Comparison of ENCODE assay signal across 19 mouse cellular contexts in genomic region chr14:58099599-58099998, GRCm38 (mm10). TPM values are rescaled to one million over a fixed set of nuclear protein-coding genes. Genes with fewer than 3 reads are reported as not detected.
DNase-seq lines count a peak whose midpoint lies in the region; ATAC-seq and TF ChIP-seq lines count a peak whose summit lies in the region.
"Had no signal": no experiment of that assay in that cellular context is flagged by ENCODE, and none has a peak within 500 bp of the region (broad histone marks: within the 10 kb centered on the region; RNA-seq: fewer than 3 reads in every experiment).

No protein-coding gene starts in this region.

- no peak overlapping the region for H3K9ac ChIP-seq in hindbrain, postnatal 0 days (replicated peaks; ENCODE audit: low read length)
- H3K9ac ChIP-seq in hindbrain, embryonic 13.5 days = no peak overlapping the region
- H3K9ac ChIP-seq in forebrain, postnatal 0 days = no peak overlapping the region
- H3K9ac ChIP-seq: embryonic facial prominence, embryonic 12.5 days; hindbrain, embryonic 12.5 days; intestine, embryonic 15.5 days; limb, embryonic 12.5 days; liver, embryonic 13.5 days; lung, embryonic 14.5 days had no signal

- DNase-seq in cerebellum, adult 18-20 months = peak; percentile 52
- no peak for DNase-seq in cerebellum, adult 9-10 months
- DNase-seq in hindbrain, postnatal 0 days (ENCODE audit: low spot score) = peak; percentile 63
- peak; percentile 81 to 89 for DNase-seq in cerebellum, postnatal 10 days
- peak; percentile 68 for DNase-seq in forebrain, postnatal 0 days
- no peak for DNase-seq in gastrocnemius, postnatal 25 days
- DNase-seq: kidney, adult 9 months; kidney, postnatal 25 days; liver, embryonic 13.5 days; lung, embryonic 14.5 days; lung, postnatal 4 days; right cerebral cortex, postnatal 25 days; thymus, adult 2 months had no signal

- no peaks in the 10 kb centered on the region for H3K4me1 ChIP-seq in hindbrain, postnatal 0 days (ENCODE audit: insufficient read depth, low read length)
- H3K4me1 ChIP-seq in hindbrain, embryonic 13.5 days (replicated peaks) = peaks cover 12% of the 10 kb centered on the region
- H3K4me1 ChIP-seq in forebrain, postnatal 0 days (ENCODE audit: insufficient read depth) = no peaks in the 10 kb centered on the region
- H3K4me1 ChIP-seq: embryonic facial prominence, embryonic 12.5 days; intestine, embryonic 15.5 days; liver, embryonic 13.5 days had no signal

- ATAC-seq in hindbrain, postnatal 0 days = no peak
- no peak for ATAC-seq in hindbrain, embryonic 13.5 days (ENCODE audit: low FRiP score)
- peak; percentile 69; the same call in 1 of the 2 replicates for ATAC-seq in forebrain, postnatal 0 days
- ATAC-seq: intestine, embryonic 15.5 days had no signal

- no peaks in the 10 kb centered on the region for H3K9me3 ChIP-seq in hindbrain, postnatal 0 days (ENCODE audit: low read length)
- H3K9me3 ChIP-seq in hindbrain, embryonic 13.5 days = no peaks in the 10 kb centered on the region
- H3K9me3 ChIP-seq in forebrain, postnatal 0 days (ENCODE audit: low read length) = no peaks in the 10 kb centered on the region
- H3K9me3 ChIP-seq: embryonic facial prominence, embryonic 12.5 days; heart, embryonic 10.5 days; hindbrain, embryonic 12.5 days; intestine, embryonic 15.5 days; limb, embryonic 12.5 days; liver, embryonic 13.5 days had no signal

- no peak overlapping the region for H3K27ac ChIP-seq in hindbrain, postnatal 0 days
- H3K27ac ChIP-seq in hindbrain, embryonic 13.5 days = no peak overlapping the region
- no peak overlapping the region for H3K27ac ChIP-seq in forebrain, postnatal 0 days (ENCODE audit: low read depth, low read length)
- H3K27ac ChIP-seq: embryonic facial prominence, embryonic 12.5 days; heart, embryonic 10.5 days; hindbrain, embryonic 12.5 days; intestine, embryonic 15.5 days; limb, embryonic 12.5 days; liver, embryonic 13.5 days had no signal

- no peak for TF ChIP-seq CTCF in hindbrain, postnatal 0 days (IDR thresholded peaks at IDR 0.05; ENCODE audit: low read depth)
- no peak for TF ChIP-seq CTCF in forebrain, postnatal 0 days (IDR thresholded peaks at IDR 0.05; ENCODE audit: low read depth)

- no peak overlapping the region for H3K4me2 ChIP-seq in hindbrain, postnatal 0 days (ENCODE audit: low read depth, low read length)
- H3K4me2 ChIP-seq in hindbrain, embryonic 13.5 days = no peak overlapping the region
- H3K4me2 ChIP-seq in forebrain, postnatal 0 days (ENCODE audit: low read depth) = no peak overlapping the region
- H3K4me2 ChIP-seq: embryonic facial prominence, embryonic 12.5 days; hindbrain, embryonic 12.5 days; intestine, embryonic 15.5 days; limb, embryonic 12.5 days; liver, embryonic 13.5 days; lung, embryonic 14.5 days had no signal

- H3K36me3 ChIP-seq in hindbrain, postnatal 0 days (ENCODE audit: insufficient read depth, low read length) = no peaks in the 10 kb centered on the region
- H3K36me3 ChIP-seq in hindbrain, embryonic 13.5 days = no peaks in the 10 kb centered on the region
- no peaks in the 10 kb centered on the region for H3K36me3 ChIP-seq in forebrain, postnatal 0 days (ENCODE audit: insufficient read depth)
- H3K36me3 ChIP-seq: embryonic facial prominence, embryonic 12.5 days; heart, embryonic 10.5 days; hindbrain, embryonic 12.5 days; intestine, embryonic 15.5 days; limb, embryonic 12.5 days; liver, embryonic 13.5 days had no signal

- H3K27me3 ChIP-seq in hindbrain, postnatal 0 days (ENCODE audit: insufficient read depth, low read length) = no peaks in the 10 kb centered on the region
- H3K27me3 ChIP-seq in hindbrain, embryonic 13.5 days = no peaks in the 10 kb centered on the region
- H3K27me3 ChIP-seq in forebrain, postnatal 0 days (ENCODE audit: insufficient read depth, low read length) = no peaks in the 10 kb centered on the region
- H3K27me3 ChIP-seq: embryonic facial prominence, embryonic 12.5 days; intestine, embryonic 15.5 days; liver, embryonic 13.5 days had no signal

- no peak overlapping the region for H3K4me3 ChIP-seq in hindbrain, postnatal 0 days (ENCODE audit: low read length)
- no peak overlapping the region for H3K4me3 ChIP-seq in hindbrain, embryonic 13.5 days
- no peak overlapping the region for H3K4me3 ChIP-seq in forebrain, postnatal 0 days (ENCODE audit: low read depth, low read length)
- H3K4me3 ChIP-seq: embryonic facial prominence, embryonic 12.5 days; heart, embryonic 10.5 days; hindbrain, embryonic 12.5 days; intestine, embryonic 15.5 days; limb, embryonic 12.5 days; liver, embryonic 13.5 days had no signal

- 75% methylated on average over 8 of the region's 8 CpGs for WGBS in hindbrain, postnatal 0 days
- 89% methylated on average over 8 of the region's 8 CpGs for WGBS in hindbrain, embryonic 13.5 days
- 71% methylated on average over 8 of the region's 8 CpGs for WGBS in forebrain, postnatal 0 days

RNA-seq across cellular contexts. Expression of gene Fgf9, which starts 29.3 kb away (rescaled TPM):
- total RNA-seq in hindbrain, postnatal 0 days (2014; rRNA removed) = 10.8 and 12.4 TPM in 2 replicates
- polyA plus RNA-seq in hindbrain, postnatal 0 days (2015; fragmentation: Nextera tagmentation; extraction: Ambion mirVana) = 24.2 and 25.9 TPM in 2 replicates
- 15.6 and 16.4 TPM in 2 replicates for polyA plus RNA-seq in hindbrain, embryonic 13.5 days (2015; fragmentation: Nextera tagmentation; extraction: Ambion mirVana)
- total RNA-seq in forebrain, postnatal 0 days (2014; rRNA removed) = 6.9 and 14.8 TPM in 2 replicates
- polyA plus RNA-seq in forebrain, postnatal 0 days (2015; fragmentation: Nextera tagmentation; extraction: Ambion mirVana) = 9.6 and 16.4 TPM in 2 replicates
- 1 to 10 TPM in 1 of 2 experiments, under 1 TPM in 1; 0.64 to 1.6 TPM for total RNA-seq in gastrocnemius, postnatal 25 days (2021)

Comparison
In these comparisons a context has a peak if more than half of its experiments do, and no peak if none do; other contexts are left out.
1. DNase-seq: peak in cerebellum, adult 18-20 months (2 of 2), hindbrain, postnatal 0 days (single experiment), cerebellum, postnatal 10 days (2 of 2) and forebrain, postnatal 0 days (single experiment); none in cerebellum, adult 9-10 months (single experiment) and gastrocnemius, postnatal 25 days (single experiment).